Mouse (Mus musculus): ENCODE data around the gene Ttyh3. TPM values are rescaled to one million over a fixed set of nuclear protein-coding genes. Genes with fewer than 3 reads are reported as not detected.

Ttyh3 gene
- polyA plus RNA-seq, 1 experiment: 302 TPM

DNA sequence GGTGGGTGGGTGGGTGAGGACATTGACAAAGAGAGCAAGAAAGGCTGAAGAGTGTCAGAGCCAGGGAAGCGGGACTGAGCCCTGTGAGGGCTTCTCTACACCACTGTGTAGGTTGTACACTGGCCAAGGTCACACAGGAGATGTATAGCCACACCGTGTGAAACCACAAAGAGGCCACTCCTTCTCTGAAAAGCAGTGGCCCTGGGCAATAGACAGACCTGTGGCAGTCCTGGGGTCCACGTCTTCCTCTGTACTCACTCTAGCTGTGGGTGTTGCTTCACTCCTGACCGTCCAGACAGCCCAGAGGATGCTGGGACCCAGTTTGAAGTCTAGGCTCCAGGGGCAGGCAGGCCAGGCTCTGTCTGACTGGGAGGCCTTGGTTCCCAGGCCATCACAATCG lies 54.0 kb downstream of the Ttyh3 start:
- no peak for TF ChIP-seq GATA1 (IDR thresholded peaks at IDR 0.05; ENCODE audit: borderline replicate concordance, low read length)
- no peak for TF ChIP-seq FLI1 (IDR thresholded peaks at IDR 0.05; ENCODE audit: low read length)
- Histone ChIP-seq H3K9me3 (no peaks in the 10 kb centered on the region), H3K27me3 (replicated peaks) (peaks cover 53% of the 10 kb centered on the region), H3K36me3 (replicated peaks; ENCODE audit: low read length) (no peaks in the 10 kb centered on the region), H3K4me1 (peaks cover 38% of the 10 kb centered on the region), H3K4me3 (replicated peaks) (no peak overlapping the region)

DNA sequence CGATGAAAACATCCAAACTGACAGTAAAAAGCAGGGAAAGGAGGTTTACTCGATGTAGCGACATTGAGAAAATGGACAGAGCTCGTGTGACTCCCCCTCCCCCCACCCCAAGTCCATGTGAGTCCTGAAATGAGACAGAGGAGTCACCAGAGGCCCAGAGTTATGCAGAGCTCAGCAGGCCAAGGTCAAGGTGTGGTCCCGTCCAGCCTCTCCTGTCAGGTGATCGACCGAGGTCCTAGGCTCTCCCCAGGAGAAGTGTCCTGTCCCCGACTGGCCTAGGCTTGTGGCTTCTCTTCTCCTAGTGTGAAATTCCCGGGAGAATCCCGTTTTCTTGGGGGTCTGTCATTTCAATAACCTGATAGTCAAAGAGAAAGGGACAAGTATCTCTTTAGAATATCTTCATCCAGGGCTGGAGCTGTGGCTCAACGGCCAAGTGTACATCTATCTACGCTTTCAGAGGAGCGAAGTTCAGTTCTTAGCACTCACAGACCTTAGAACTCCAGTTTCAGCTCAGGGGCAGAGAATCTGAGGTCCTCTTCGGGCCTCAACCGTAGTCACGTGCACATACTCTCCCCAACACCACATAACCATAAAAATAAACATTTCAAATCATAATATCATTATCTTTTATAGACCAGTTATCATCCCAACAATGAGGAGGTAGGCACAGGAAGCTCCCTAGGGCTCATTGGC lies 59.6 kb downstream of the Ttyh3 start:
- Histone ChIP-seq H3K36me3 (replicated peaks; ENCODE audit: low read length) (no peaks in the 10 kb centered on the region), H3K4me3 (replicated peaks) (no peak overlapping the region), H3K9me3 (no peaks in the 10 kb centered on the region), H3K4me1 (peaks cover 9% of the 10 kb centered on the region), H3K27me3 (replicated peaks) (peaks cover 38% of the 10 kb centered on the region)
- TF ChIP-seq GATA1 (IDR thresholded peaks at IDR 0.05; ENCODE audit: borderline replicate concordance, low read length): no peak
- TF ChIP-seq FLI1 (IDR thresholded peaks at IDR 0.05; ENCODE audit: low read length): no peak

GRCm38 (mm10) chr5:140583732-140584368 lies 65.0 kb downstream of the Ttyh3 start:
- TF ChIP-seq FLI1 (IDR thresholded peaks at IDR 0.05; ENCODE audit: low read length) (no peak), GATA1 (IDR thresholded peaks at IDR 0.05; ENCODE audit: borderline replicate concordance, low read length) (no peak)
- Histone ChIP-seq H3K36me3 (replicated peaks; ENCODE audit: low read length) (no peaks in the 10 kb centered on the region), H3K27me3 (replicated peaks) (peaks cover 37% of the 10 kb centered on the region), H3K4me3 (replicated peaks) (no peak overlapping the region), H3K4me1 (peaks cover 24% of the 10 kb centered on the region), H3K9me3 (no peaks in the 10 kb centered on the region)

DNA sequence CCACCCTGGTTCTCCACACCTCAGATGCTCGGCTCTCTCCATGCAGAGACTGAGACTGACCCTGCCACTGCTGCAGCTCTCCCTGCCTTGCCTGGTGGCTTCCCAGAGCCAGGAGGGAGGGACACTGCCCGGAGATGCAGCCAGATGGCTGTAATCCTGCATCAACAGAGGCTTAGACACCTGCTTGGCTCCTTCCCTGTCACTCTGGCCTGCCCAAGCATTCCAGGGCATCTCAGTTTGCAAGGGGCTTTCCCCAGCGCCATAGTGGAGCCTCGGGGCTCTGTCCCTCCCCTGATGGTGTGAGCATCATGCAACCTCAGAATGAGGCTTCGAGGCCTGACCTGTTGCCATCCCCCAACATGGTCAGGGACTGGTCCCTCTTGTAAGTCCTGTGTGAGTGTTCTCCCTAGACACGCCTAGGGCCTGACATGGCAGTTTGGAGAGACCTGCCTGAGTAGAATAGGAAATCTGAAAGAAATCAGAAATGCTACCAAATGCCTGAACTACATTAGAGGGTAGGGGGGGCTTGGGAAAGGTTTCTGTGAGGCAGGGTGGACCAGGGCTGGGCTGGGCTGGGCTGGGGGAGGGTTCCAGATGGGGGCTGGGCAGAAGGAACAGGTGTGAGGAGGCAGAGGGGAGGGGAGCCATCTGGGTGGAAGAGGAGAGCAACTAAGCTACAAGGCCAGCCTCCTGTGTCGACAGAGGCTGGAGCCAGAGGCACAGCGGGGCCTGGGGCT lies 65.7 kb downstream of the Ttyh3 start:
- H3K4me3 ChIP-seq (replicated peaks): no peak overlapping the region
- TF ChIP-seq FLI1 (IDR thresholded peaks at IDR 0.05; ENCODE audit: low read length): no peak
- TF ChIP-seq GATA1 (IDR thresholded peaks at IDR 0.05; ENCODE audit: borderline replicate concordance, low read length): no peak
- H3K9me3 ChIP-seq: no peaks in the 10 kb centered on the region
- H3K4me1 ChIP-seq: peaks cover 27% of the 10 kb centered on the region
- peaks cover 41% of the 10 kb centered on the region for H3K27me3 ChIP-seq (replicated peaks)
- H3K36me3 ChIP-seq (replicated peaks; ENCODE audit: low read length): no peaks in the 10 kb centered on the region

DNA sequence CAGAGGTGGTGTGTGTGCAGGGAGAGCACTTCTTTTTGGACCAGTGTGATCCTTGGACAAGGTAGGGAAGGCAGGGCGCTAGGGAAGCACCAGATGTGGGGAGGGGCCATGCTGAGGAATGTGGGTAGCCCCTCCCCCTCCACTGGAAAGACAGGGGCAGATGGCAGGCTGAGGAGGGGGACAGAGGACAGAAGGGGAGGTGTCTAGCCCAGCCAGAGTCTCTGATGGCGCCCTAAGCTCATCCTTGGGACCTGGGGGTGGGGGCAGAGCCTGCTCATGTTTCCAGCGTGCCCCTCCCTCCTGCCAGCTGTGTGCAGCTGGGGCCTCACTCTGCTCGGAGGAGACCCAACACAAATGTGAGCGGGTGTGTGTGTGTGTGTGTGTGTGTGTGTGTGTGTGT lies 67.3 kb downstream of the Ttyh3 start:
- peaks cover 22% of the 10 kb centered on the region for H3K4me1 ChIP-seq
- no peaks in the 10 kb centered on the region for H3K9me3 ChIP-seq
- TF ChIP-seq GATA1 (IDR thresholded peaks at IDR 0.05; ENCODE audit: borderline replicate concordance, low read length) (no peak), FLI1 (IDR thresholded peaks at IDR 0.05; ENCODE audit: low read length) (no peak)
- H3K36me3 ChIP-seq (replicated peaks; ENCODE audit: low read length): no peaks in the 10 kb centered on the region
- no peak overlapping the region for H3K4me3 ChIP-seq (replicated peaks)
- peaks cover 49% of the 10 kb centered on the region for H3K27me3 ChIP-seq (replicated peaks)

GRCm38 (mm10) chr5:140579771-140580170 lies 69.1 kb downstream of the Ttyh3 start:
- peaks cover 28% of the 10 kb centered on the region for H3K4me1 ChIP-seq
- H3K4me3 ChIP-seq (replicated peaks): no peak overlapping the region
- TF ChIP-seq GATA1 (IDR thresholded peaks at IDR 0.05; ENCODE audit: borderline replicate concordance, low read length) (no peak), FLI1 (IDR thresholded peaks at IDR 0.05; ENCODE audit: low read length) (no peak)
- H3K27me3 ChIP-seq (replicated peaks): peaks cover 49% of the 10 kb centered on the region
- no peaks in the 10 kb centered on the region for H3K36me3 ChIP-seq (replicated peaks; ENCODE audit: low read length)
- 0 out of 2 replicates have a peak, but pooled peaks cover 2% of the 10 kb centered on the region for H3K9me3 ChIP-seq

DNA sequence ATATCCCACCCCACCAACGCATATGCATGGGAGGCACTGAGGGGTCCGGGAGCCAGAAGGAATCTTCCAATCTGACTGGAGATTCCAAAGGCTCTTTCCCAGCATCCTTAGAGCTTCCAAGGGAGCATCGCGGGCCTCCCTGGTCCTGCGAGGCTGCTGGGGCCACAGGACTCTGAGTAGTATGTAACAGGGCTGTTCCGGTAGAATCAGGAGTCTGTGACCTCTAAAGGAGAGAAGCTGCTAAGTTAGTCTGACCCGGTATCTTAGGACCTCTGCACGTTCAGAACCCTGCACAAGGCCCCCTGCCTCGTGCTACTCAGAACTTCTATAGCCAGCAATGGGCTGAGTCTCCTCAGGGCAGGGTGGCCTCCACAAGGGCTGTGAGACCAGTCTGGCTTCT lies 69.6 kb downstream of the Ttyh3 start:
- no peaks in the 10 kb centered on the region for H3K36me3 ChIP-seq (replicated peaks; ENCODE audit: low read length)
- peaks cover 49% of the 10 kb centered on the region for H3K27me3 ChIP-seq (replicated peaks)
- H3K4me1 ChIP-seq: peaks cover 28% of the 10 kb centered on the region
- TF ChIP-seq FLI1 (IDR thresholded peaks at IDR 0.05; ENCODE audit: low read length): no peak
- TF ChIP-seq GATA1 (IDR thresholded peaks at IDR 0.05; ENCODE audit: borderline replicate concordance, low read length): no peak
- 0 out of 2 replicates have a peak, but pooled peaks cover 2% of the 10 kb centered on the region for H3K9me3 ChIP-seq
- H3K4me3 ChIP-seq (replicated peaks): no peak overlapping the region

DNA sequence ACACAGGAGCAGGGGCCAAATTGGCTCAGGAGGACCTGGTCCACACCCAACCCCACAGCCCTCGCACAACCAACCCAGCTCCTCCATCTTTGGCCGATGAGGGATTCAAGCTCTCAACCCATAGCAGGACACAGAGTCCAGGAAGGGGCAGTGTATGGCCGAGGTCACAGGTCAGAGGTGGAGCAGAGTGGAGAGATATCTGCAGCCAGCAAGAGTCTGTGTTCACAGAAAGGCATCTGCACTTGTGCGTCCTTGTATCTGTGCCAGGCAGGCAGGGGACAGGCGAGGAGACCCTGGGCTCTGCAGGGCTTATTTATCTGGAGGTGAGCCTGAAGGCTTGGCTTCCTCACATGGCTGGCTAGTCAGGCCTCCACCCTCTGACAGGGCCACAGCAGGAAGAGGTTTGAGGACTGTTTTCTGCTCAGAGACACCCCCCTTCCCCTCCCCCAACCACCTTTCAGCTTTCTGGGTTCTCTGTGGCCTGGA lies 73.4 kb downstream of the Ttyh3 start:
- H3K4me1 ChIP-seq: peaks cover 32% of the 10 kb centered on the region
- H3K36me3 ChIP-seq (replicated peaks; ENCODE audit: low read length): no peaks in the 10 kb centered on the region
- 0 out of 2 replicates have a peak, but pooled peaks cover 2% of the 10 kb centered on the region for H3K9me3 ChIP-seq
- peaks cover 25% of the 10 kb centered on the region for H3K27me3 ChIP-seq (replicated peaks)
- no peak for TF ChIP-seq FLI1 (IDR thresholded peaks at IDR 0.05; ENCODE audit: low read length)
- no peak overlapping the region for H3K4me3 ChIP-seq (replicated peaks)

GRCm38 (mm10) chr5:140572611-140573010 lies 76.2 kb downstream of the Ttyh3 start:
- no peak for TF ChIP-seq GATA1 (IDR thresholded peaks at IDR 0.05; ENCODE audit: borderline replicate concordance, low read length)
- no peak for TF ChIP-seq FLI1 (IDR thresholded peaks at IDR 0.05; ENCODE audit: low read length)
- no peaks in the 10 kb centered on the region for H3K36me3 ChIP-seq (replicated peaks; ENCODE audit: low read length)
- H3K27me3 ChIP-seq (replicated peaks): peaks cover 6% of the 10 kb centered on the region
- H3K9me3 ChIP-seq: 0 out of 2 replicates have a peak, but pooled peaks cover 2% of the 10 kb centered on the region
- H3K4me3 ChIP-seq (replicated peaks): no peak overlapping the region
- peaks cover 34% of the 10 kb centered on the region for H3K4me1 ChIP-seq
